Mouse (Mus musculus) MN1 (cell line): ENCODE measurements around the gene Cldnd2.

Experiments used
- DNase-seq: peaks from one replicate; pipeline ENCODE4 v3.0.0-alpha.2; 2016; ENCODE audit warnings: low spot score

Cldnd2 gene

GRCm38 (mm10) chr7:43447801-43448200 lies 7.2 kb downstream of the Cldnd2 start:
- no peak for DNase-seq

DNA sequence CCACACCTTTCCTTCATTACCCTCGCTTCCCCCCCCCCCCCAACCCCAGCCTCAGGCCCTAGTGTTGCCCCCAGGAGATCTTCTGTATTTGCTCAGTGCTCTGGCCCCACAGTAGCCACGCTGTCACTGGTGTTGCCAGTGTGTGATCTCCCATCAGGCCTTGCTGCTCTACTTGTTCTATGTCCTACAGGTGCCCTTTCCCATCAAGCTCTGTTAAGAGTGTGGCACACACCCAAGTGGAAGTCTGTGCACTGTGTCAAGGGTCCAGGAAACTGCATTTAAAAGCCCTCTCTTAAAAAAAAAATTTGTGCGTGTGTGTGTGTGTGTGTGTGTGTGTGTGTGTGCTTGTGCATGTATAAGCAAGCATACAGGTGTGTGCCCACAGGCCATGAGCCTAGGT lies 7.7 kb downstream of the Cldnd2 start:
- no peak for DNase-seq

- no peak for DNase-seq
These were observed 9.2 kb downstream of the Cldnd2 start for GRCm38 (mm10) chr7:43449811-43450210.

GRCm38 (mm10) chr7:43451726-43452125 lies 11.1 kb downstream of the Cldnd2 start:
- no peak for DNase-seq

GRCm38 (mm10) chr7:43452609-43453008 lies 12.0 kb downstream of the Cldnd2 start:
- peak; percentile 34 for DNase-seq

DNA sequence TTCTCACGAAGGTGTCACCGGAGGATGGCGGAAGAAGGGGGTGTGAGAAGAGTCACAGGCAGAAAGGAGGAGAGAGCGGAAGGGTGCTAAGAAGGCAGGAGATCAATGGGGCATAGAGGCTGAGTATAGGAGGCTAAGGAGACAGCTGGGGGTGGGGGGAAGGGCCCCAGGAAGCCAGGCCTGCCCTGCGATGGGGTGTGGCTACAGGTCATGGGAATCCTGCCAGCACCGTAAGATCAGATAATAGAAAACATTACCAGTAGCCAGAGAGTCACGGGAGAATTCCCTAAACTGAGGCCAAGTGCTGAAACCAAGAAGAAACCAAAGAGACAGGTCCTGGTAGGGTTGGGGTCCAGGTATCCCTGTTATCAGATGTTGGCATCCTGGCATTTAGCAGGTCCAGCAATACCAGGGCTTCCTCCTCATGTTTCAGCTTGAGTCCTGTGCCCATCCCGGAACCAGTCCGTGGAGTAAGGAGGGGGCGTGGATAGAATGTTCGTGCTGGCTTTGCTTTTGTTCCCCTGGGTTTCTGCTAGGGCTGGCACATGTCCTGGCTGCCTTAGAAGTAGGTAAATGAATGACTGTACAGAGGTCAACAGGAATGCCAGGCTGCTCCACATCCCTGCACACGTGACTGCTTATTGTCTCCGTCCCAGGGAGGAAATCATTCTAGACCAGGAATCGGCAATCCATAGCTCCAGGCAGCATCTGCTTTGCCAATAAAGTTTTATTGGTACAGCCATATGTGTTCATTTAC lies 13.2 kb downstream of the Cldnd2 start:
- peak; percentile 54 for DNase-seq

DNA sequence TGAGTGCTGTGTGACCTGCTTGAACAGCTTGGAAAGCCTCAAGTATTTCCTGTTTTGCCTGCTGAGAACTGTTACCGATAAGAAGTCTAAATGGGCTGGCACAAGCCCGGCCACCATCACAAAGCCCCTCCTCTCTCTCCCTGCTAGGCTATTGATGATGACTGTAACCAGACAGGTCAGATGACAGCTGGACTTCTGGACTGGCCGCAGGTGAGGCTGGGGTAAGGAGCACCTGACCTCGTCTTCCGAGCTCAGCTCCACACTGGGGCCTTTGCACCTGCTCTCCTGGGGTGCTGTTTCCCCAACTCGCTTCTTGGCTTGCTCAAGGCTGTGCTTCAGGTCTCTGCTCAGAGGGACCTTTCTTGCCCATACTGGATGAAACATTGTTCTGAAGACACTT lies 13.8 kb downstream of the Cldnd2 start:
- DNase-seq, result no peak

GRCm38 (mm10) chr7:43462851-43463250 lies 22.3 kb downstream of the Cldnd2 start, which contains the start of gene Vsig10l:
TSS of gene Vsig10l (plus strand) at chr7:43463151.
- DNase-seq, result no peak

- DNase-seq, result no peak
These were observed 23.4 kb downstream of the Cldnd2 start for GRCm38 (mm10) chr7:43463976-43464375.

GRCm38 (mm10) chr7:43464864-43465343 lies 24.3 kb downstream of the Cldnd2 start:
- peak; percentile 80 for DNase-seq

- DNase-seq, result peak; percentile 89
These were observed 24.9 kb downstream of the Cldnd2 start for GRCm38 (mm10) chr7:43465344-43466098.

- DNase-seq, result peak; percentile 86
These were observed 25.6 kb downstream of the Cldnd2 start for GRCm38 (mm10) chr7:43466099-43466694.

DNA sequence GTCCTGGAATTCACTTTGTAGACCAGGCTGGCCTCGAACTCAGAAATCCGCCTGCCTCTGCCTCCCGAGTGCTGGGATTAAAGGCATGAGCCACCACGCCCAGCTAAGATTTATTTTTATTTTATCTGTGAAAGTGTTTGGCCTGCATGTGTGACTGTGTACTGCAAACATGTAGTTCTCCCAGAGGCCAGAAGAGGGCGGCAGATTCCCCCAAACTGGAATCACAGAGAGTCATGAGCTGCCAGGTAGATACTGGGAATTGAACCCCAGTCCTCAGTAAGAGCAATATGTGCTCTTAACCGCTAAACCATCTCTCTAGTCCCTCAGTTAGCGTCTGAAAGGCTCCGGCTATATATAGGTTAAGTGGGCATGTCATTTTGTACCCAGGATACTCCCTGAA lies 29.8 kb downstream of the Cldnd2 start:
- peak; percentile 23 for DNase-seq

DNA sequence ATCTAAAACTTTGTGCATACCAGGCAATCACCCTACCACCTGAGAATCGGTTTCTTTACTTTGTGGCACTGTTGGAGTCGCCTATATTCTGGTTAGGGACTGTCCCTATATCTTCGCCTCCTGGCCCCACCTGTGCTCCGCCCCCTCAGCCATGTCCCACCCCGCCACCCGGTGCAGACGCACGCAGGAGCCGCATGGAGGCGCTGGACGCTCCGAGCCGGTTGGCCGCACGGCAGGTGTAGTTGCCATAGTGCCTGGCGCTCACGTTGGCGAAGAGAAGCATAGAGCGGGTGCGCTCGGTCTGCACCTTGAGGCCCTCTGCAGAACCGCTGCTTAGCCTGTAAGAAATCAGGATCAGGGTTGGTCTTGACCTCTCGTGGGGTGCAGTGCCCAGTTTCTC lies 35.1 kb downstream of the Cldnd2 start:
- DNase-seq, result no peak

GRCm38 (mm10) chr7:43476376-43476775 lies 35.8 kb downstream of the Cldnd2 start:
- DNase-seq, result no peak

GRCm38 (mm10) chr7:43481191-43481590 lies 40.6 kb downstream of the Cldnd2 start:
- no peak for DNase-seq

GRCm38 (mm10) chr7:43482090-43482716 lies 41.6 kb downstream of the Cldnd2 start:
- peak; percentile 35 for DNase-seq

- DNase-seq, result no peak
These were observed 42.7 kb downstream of the Cldnd2 start for GRCm38 (mm10) chr7:43483236-43483635.

- DNase-seq, result no peak
These were observed 48.1 kb downstream of the Cldnd2 start for GRCm38 (mm10) chr7:43488646-43489045.

DNA sequence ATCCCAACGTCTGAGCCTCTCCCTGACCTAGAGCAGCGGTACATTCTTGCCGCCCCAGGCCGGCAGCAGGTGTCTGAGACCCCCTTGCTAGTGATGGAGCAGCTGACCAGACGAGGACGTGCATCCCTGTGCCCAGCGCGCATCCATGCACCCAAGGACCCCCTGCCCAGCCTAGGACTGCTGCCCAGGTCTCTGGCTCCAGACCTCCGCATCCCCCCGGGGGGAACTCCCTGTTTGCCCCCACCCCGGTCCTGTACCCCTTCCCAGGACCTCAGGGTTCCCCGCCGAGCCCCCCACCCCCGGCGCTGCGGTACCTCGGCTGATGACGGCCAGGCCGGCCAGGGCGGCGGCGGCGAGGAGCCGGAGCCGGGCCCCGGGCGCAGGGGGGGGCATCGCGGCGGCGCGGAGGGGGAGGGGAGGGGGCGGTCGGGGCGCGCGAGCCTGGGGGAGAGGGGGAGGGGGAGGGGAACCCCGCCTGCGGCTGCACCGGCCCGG lies 49.1 kb downstream of the Cldnd2 start, which contains the start of gene Iglon5:
Gene Iglon5 (minus strand): TSS at position 445 of the 495 bp plus-strand sequence.
- DNase-seq, result no peak

- DNase-seq, result peak; percentile 48
These were observed 49.6 kb downstream of the Cldnd2 start for GRCm38 (mm10) chr7:43490182-43490584.

DNA sequence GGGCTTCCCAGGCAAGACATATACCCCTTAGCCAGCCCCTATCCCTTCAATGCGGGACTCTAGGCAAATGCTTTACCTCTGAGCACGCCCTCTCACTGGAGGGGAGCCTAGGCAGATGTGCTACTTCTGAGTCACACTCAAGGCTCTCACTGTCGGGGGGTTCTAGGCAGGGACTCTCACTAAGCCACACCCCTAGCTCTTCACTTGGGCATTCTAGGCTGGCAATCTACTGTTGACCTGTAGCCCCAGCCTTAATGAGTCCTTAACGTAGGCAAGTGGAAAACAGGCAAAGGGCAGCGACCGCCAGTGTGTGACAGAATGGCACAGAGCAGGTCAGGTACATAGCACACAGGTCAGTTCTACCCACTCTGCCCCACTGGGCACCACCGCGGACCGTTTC lies 50.3 kb downstream of the Cldnd2 start:
- no peak for DNase-seq
